Mouse (Mus musculus): ENCODE results near the gene Tcirg1. TPM values are rescaled to one million over a fixed set of nuclear protein-coding genes. Genes with fewer than 3 reads are reported as not detected.

The Tcirg1 gene
- polyA plus RNA-seq, 1 experiment, result 61.1 TPM

- Histone ChIP-seq H3K79me3 (ENCODE audit: low read depth) (no peaks in the 10 kb centered on the region), H3K27me3 (ENCODE audit: control insufficient read depth, insufficient read depth, insufficient read length) (no peaks in the 10 kb centered on the region), H3ac (ENCODE audit: control insufficient read depth, insufficient read length, low read depth) (no peak overlapping the region), H3K79me2 (ENCODE audit: control insufficient read depth, insufficient read depth) (no peaks in the 10 kb centered on the region), H3K4me3 (ENCODE audit: insufficient read depth, poor library complexity, severe bottlenecking) (no peak overlapping the region), H3K36me3 (ENCODE audit: control insufficient read depth, insufficient read depth) (no peaks in the 10 kb centered on the region)
- TF ChIP-seq CEBPB (IDR thresholded peaks at IDR 0.05; ENCODE audit: low read depth) (no peak), USF1 (IDR thresholded peaks at IDR 0.05; ENCODE audit: low read depth) (peak; percentile 89), FOSL1 (IDR thresholded peaks at IDR 0.05; ENCODE audit: insufficient read depth, low read length, poor library complexity, severe bottlenecking) (no peak), CTCF (IDR thresholded peaks at IDR 0.05; ENCODE audit: control insufficient read depth, insufficient read depth, insufficient read length) (no peak), MYOD1 (IDR thresholded peaks at IDR 0.05; ENCODE audit: control insufficient read depth, insufficient read length, low read depth) (no peak)
These were observed 18.9 kb upstream of the Tcirg1 start for GRCm38 (mm10) chr19:3925859-3926258.

- H3ac ChIP-seq (ENCODE audit: control insufficient read depth, insufficient read length, low read depth), result no peak overlapping the region
- no peaks in the 10 kb centered on the region for H3K79me2 ChIP-seq (ENCODE audit: control insufficient read depth, insufficient read depth)
- TF ChIP-seq CTCF (IDR thresholded peaks at IDR 0.05; ENCODE audit: control insufficient read depth, insufficient read depth, insufficient read length), result no peak
- TF ChIP-seq USF1 (IDR thresholded peaks at IDR 0.05; ENCODE audit: low read depth), result no peak
- no peak for TF ChIP-seq MAX (IDR thresholded peaks at IDR 0.05)
- TF ChIP-seq MYOG (IDR thresholded peaks at IDR 0.05; ENCODE audit: control insufficient read depth, extremely low read depth, insufficient read length), result no peak
- no peak for TF ChIP-seq CEBPB (IDR thresholded peaks at IDR 0.05; ENCODE audit: low read depth)
- TF ChIP-seq FOSL1 (IDR thresholded peaks at IDR 0.05; ENCODE audit: insufficient read depth, low read length, poor library complexity, severe bottlenecking), result no peak
- TF ChIP-seq MYOD1 (IDR thresholded peaks at IDR 0.05; ENCODE audit: control insufficient read depth, insufficient read length, low read depth), result no peak
- no peaks in the 10 kb centered on the region for H3K36me3 ChIP-seq (ENCODE audit: control insufficient read depth, insufficient read depth)
- no peak overlapping the region for H3K4me3 ChIP-seq (ENCODE audit: insufficient read depth, poor library complexity, severe bottlenecking)
- no peaks in the 10 kb centered on the region for H3K27me3 ChIP-seq (ENCODE audit: control insufficient read depth, insufficient read depth, insufficient read length)
- H3K79me3 ChIP-seq (ENCODE audit: low read depth), result no peaks in the 10 kb centered on the region
These were observed 17.9 kb upstream of the Tcirg1 start for GRCm38 (mm10) chr19:3924868-3925267.

DNA sequence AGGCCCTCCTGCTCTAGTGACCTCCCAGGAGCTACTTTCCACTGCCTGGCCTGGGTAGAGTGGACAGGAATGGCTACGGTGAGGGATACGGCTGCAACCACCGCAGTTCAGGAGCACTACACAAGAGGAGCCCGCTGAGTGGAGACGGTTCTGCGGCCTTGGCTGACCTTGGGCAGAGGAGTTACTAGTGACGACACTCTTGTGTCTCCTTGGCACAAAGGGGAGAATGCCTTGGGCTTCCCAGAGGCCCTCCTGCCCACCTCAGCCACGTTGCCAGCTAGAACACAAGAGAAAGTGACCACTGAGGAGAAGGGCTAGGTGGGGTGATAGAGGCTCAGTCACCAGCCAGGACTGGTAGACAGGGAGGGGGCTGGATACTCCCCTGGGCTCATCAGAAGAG lies 17.3 kb upstream of the Tcirg1 start:
- no peaks in the 10 kb centered on the region for H3K27me3 ChIP-seq (ENCODE audit: control insufficient read depth, insufficient read depth, insufficient read length)
- no peaks in the 10 kb centered on the region for H3K79me2 ChIP-seq (ENCODE audit: control insufficient read depth, insufficient read depth)
- H3K4me3 ChIP-seq (ENCODE audit: insufficient read depth, poor library complexity, severe bottlenecking), result no peak overlapping the region
- H3ac ChIP-seq (ENCODE audit: control insufficient read depth, insufficient read length, low read depth), result no peak overlapping the region
- TF ChIP-seq CEBPB (IDR thresholded peaks at IDR 0.05; ENCODE audit: low read depth), result no peak
- TF ChIP-seq MAX (IDR thresholded peaks at IDR 0.05), result no peak
- TF ChIP-seq MYOG (IDR thresholded peaks at IDR 0.05; ENCODE audit: control insufficient read depth, extremely low read depth, insufficient read length), result no peak
- no peak for TF ChIP-seq MYOD1 (IDR thresholded peaks at IDR 0.05; ENCODE audit: control insufficient read depth, insufficient read length, low read depth)
- no peak for TF ChIP-seq USF1 (IDR thresholded peaks at IDR 0.05; ENCODE audit: low read depth)
- no peak for TF ChIP-seq FOSL1 (IDR thresholded peaks at IDR 0.05; ENCODE audit: insufficient read depth, low read length, poor library complexity, severe bottlenecking)
- no peak for TF ChIP-seq CTCF (IDR thresholded peaks at IDR 0.05; ENCODE audit: control insufficient read depth, insufficient read depth, insufficient read length)
- H3K79me3 ChIP-seq (ENCODE audit: low read depth), result no peaks in the 10 kb centered on the region
- no peaks in the 10 kb centered on the region for H3K36me3 ChIP-seq (ENCODE audit: control insufficient read depth, insufficient read depth)

- Histone ChIP-seq H3K79me2 (ENCODE audit: control insufficient read depth, insufficient read depth) (no peaks in the 10 kb centered on the region), H3K27me3 (ENCODE audit: control insufficient read depth, insufficient read depth, insufficient read length) (no peaks in the 10 kb centered on the region), H3K79me3 (ENCODE audit: low read depth) (no peaks in the 10 kb centered on the region), H3K36me3 (ENCODE audit: control insufficient read depth, insufficient read depth) (no peaks in the 10 kb centered on the region), H3ac (ENCODE audit: control insufficient read depth, insufficient read length, low read depth) (no peak overlapping the region), H3K4me3 (ENCODE audit: insufficient read depth, poor library complexity, severe bottlenecking) (no peak overlapping the region)
- TF ChIP-seq MYOG (IDR thresholded peaks at IDR 0.05; ENCODE audit: control insufficient read depth, extremely low read depth, insufficient read length) (no peak), MYOD1 (IDR thresholded peaks at IDR 0.05; ENCODE audit: control insufficient read depth, insufficient read length, low read depth) (peak; percentile 99), USF1 (IDR thresholded peaks at IDR 0.05; ENCODE audit: low read depth) (peak; percentile 31), MAX (IDR thresholded peaks at IDR 0.05) (peak; percentile 32)
These were observed 16.7 kb upstream of the Tcirg1 start for GRCm38 (mm10) chr19:3923586-3923985.

GRCm38 (mm10) chr19:3922661-3923371 lies 15.9 kb upstream of the Tcirg1 start:
- H3K4me3 ChIP-seq (ENCODE audit: insufficient read depth, poor library complexity, severe bottlenecking), result no peak overlapping the region
- no peak overlapping the region for H3ac ChIP-seq (ENCODE audit: control insufficient read depth, insufficient read length, low read depth)
- TF ChIP-seq MYOD1 (IDR thresholded peaks at IDR 0.05; ENCODE audit: control insufficient read depth, insufficient read length, low read depth) (no peak), CEBPB (IDR thresholded peaks at IDR 0.05; ENCODE audit: low read depth) (no peak), MYOG (IDR thresholded peaks at IDR 0.05; ENCODE audit: control insufficient read depth, extremely low read depth, insufficient read length) (no peak), MAX (IDR thresholded peaks at IDR 0.05) (no peak), USF1 (IDR thresholded peaks at IDR 0.05; ENCODE audit: low read depth) (no peak), FOSL1 (IDR thresholded peaks at IDR 0.05; ENCODE audit: insufficient read depth, low read length, poor library complexity, severe bottlenecking) (no peak), CTCF (IDR thresholded peaks at IDR 0.05; ENCODE audit: control insufficient read depth, insufficient read depth, insufficient read length) (no peak)

DNA sequence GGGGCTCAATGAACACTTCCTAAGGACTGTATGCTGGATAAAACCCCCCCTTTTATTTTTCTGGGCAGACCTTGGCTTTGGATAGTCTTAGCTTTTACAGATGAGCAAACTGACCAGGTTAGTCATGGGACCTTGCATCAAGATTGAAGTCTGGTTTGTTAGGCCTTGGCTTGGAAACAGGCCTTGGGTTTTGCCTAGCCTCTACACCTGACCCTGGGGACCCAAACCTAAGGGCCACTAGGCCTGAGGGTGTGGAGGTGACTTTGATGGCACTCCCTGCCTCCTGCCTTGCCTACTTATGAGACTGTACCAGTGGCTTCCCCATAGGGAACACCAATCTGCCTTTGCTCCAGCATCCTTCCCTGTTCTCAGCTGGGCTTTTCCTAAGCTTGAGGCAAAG lies 13.0 kb upstream of the Tcirg1 start:
- H3K4me3 ChIP-seq (ENCODE audit: insufficient read depth, poor library complexity, severe bottlenecking), result no peak overlapping the region
- no peaks in the 10 kb centered on the region for H3K36me3 ChIP-seq (ENCODE audit: control insufficient read depth, insufficient read depth)
- no peaks in the 10 kb centered on the region for H3K27me3 ChIP-seq (ENCODE audit: control insufficient read depth, insufficient read depth, insufficient read length)
- H3K79me3 ChIP-seq (ENCODE audit: low read depth), result no peaks in the 10 kb centered on the region
- H3K79me2 ChIP-seq (ENCODE audit: control insufficient read depth, insufficient read depth), result no peaks in the 10 kb centered on the region
- TF ChIP-seq MYOD1 (IDR thresholded peaks at IDR 0.05; ENCODE audit: control insufficient read depth, insufficient read length, low read depth) (no peak), MAX (IDR thresholded peaks at IDR 0.05) (no peak), CEBPB (IDR thresholded peaks at IDR 0.05; ENCODE audit: low read depth) (no peak), CTCF (IDR thresholded peaks at IDR 0.05; ENCODE audit: control insufficient read depth, insufficient read depth, insufficient read length) (no peak), FOSL1 (IDR thresholded peaks at IDR 0.05; ENCODE audit: insufficient read depth, low read length, poor library complexity, severe bottlenecking) (no peak), USF1 (IDR thresholded peaks at IDR 0.05; ENCODE audit: low read depth) (no peak), MYOG (IDR thresholded peaks at IDR 0.05; ENCODE audit: control insufficient read depth, extremely low read depth, insufficient read length) (no peak)
- no peak overlapping the region for H3ac ChIP-seq (ENCODE audit: control insufficient read depth, insufficient read length, low read depth)

More at GRCm38 (mm10) chr19:3922661-3923371, 15.9 kb upstream of the Tcirg1 start:
- Histone ChIP-seq H3K27me3 (ENCODE audit: control insufficient read depth, insufficient read depth, insufficient read length) (no peaks in the 10 kb centered on the region), H3K36me3 (ENCODE audit: control insufficient read depth, insufficient read depth) (no peaks in the 10 kb centered on the region), H3K79me3 (ENCODE audit: low read depth) (no peaks in the 10 kb centered on the region), H3K79me2 (ENCODE audit: control insufficient read depth, insufficient read depth) (no peaks in the 10 kb centered on the region)
